Mouse (Mus musculus) telencephalon, adult 2 months (tissue): ENCODE data around the gene Acer1.
"Not testable (repeated sequence)": the region's sequence is repeated elsewhere in the genome, so short reads cannot be mapped to it uniquely, and the experiment has no call there.

Experiments used
- DNase-seq: peaks from one replicate; pipeline ENCODE4 v3.0.0-alpha.2; 2011; ENCODE audit warnings: low read depth, low spot score

The Acer1 gene

GRCm38 (mm10) chr17:56952639-56953038 lies 29.3 kb downstream of the Acer1 start:
- no peak for DNase-seq

GRCm38 (mm10) chr17:56950915-56951314 lies 31.0 kb downstream of the Acer1 start:
- DNase-seq, result no peak

GRCm38 (mm10) chr17:56938751-56939150 lies 43.2 kb downstream of the Acer1 start:
- no peak for DNase-seq

GRCm38 (mm10) chr17:56936731-56937130 lies 45.2 kb downstream of the Acer1 start:
- DNase-seq, result no peak

GRCm38 (mm10) chr17:56935363-56936131 lies 46.4 kb downstream of the Acer1 start, which contains the start of gene Mllt1:
Mllt1 (minus strand) TSS chr17:56935415.
- DNase-seq, result peak; percentile 93

GRCm38 (mm10) chr17:56934545-56935330 lies 47.2 kb downstream of the Acer1 start:
- DNase-seq, result no peak

GRCm38 (mm10) chr17:56933395-56933794 lies 48.5 kb downstream of the Acer1 start:
- DNase-seq, result no peak

- DNase-seq, result no peak
Measured at GRCm38 (mm10) chr17:56930026-56930425, 51.9 kb downstream of the Acer1 start.

- no peak for DNase-seq
Measured at GRCm38 (mm10) chr17:56929530-56929929, 52.4 kb downstream of the Acer1 start.

- DNase-seq, result no peak
Measured at GRCm38 (mm10) chr17:56929101-56929500, 52.8 kb downstream of the Acer1 start.

- no peak for DNase-seq
Measured at GRCm38 (mm10) chr17:56925998-56926397, 55.9 kb downstream of the Acer1 start.

- DNase-seq, result no peak
Measured at GRCm38 (mm10) chr17:56919725-56920124, 62.2 kb downstream of the Acer1 start.

GRCm38 (mm10) chr17:56917166-56917565 lies 64.8 kb downstream of the Acer1 start:
- no peak for DNase-seq

GRCm38 (mm10) chr17:56913444-56913843 lies 68.5 kb downstream of the Acer1 start:
- no peak for DNase-seq

GRCm38 (mm10) chr17:56913023-56913422 lies 68.9 kb downstream of the Acer1 start:
- DNase-seq, result no peak

- DNase-seq, result not testable (repeated sequence)
Measured at GRCm38 (mm10) chr17:56909764-56910163, 72.2 kb downstream of the Acer1 start.

- no peak for DNase-seq
Measured at GRCm38 (mm10) chr17:56907887-56908286, 74.0 kb downstream of the Acer1 start.

- DNase-seq, result no peak
Measured at GRCm38 (mm10) chr17:56907096-56907495, 74.8 kb downstream of the Acer1 start.

- no peak for DNase-seq
Measured at GRCm38 (mm10) chr17:56906166-56906565, 75.8 kb downstream of the Acer1 start.
